Mouse (Mus musculus) neural tube, embryonic 11.5 days (tissue): ENCODE results near the gene Prkcb. TPM values are rescaled to one million over a fixed set of nuclear protein-coding genes. Genes with fewer than 3 reads are reported as not detected.
"Not testable (repeated sequence)": the region's sequence is repeated elsewhere in the genome, so short reads cannot be mapped to it uniquely, and the experiment has no call there.

Source experiments
- ATAC-seq: fragments of 200-750 bp; cut with Nextera tagmentation; 2 replicates; pipeline ENCODE4 v1.8.0; 2017; ENCODE audit warnings: moderate number of reproducible peaks, mild to moderate bottlenecking, moderate TSS enrichment, moderate library complexity; ENCODE audit not compliant: insufficient read depth, low FRiP score, low TSS enrichment
- DNase-seq: peaks from one replicate; pipeline ENCODE4 v3.0.0-alpha.2; 2015; ENCODE audit warnings: low spot score
- H3K27ac ChIP-seq: fragments of 300-500 bp; sonication (generic); 2 replicates; pipeline ENCODE4 v1.5.1; 2014; ENCODE audit warnings: low read depth, mild to moderate bottlenecking, low read length
- H3K27me3 ChIP-seq: fragments of 300-500 bp; sonication (generic); 2 replicates; pipeline ENCODE4 v1.6.1; 2014; ENCODE audit warnings: mild to moderate bottlenecking, low read length, mixed read lengths; ENCODE audit not compliant: control insufficient read depth, insufficient read depth
- H3K36me3 ChIP-seq: fragments of 300-500 bp; sonication (generic); 2 replicates; pipeline ENCODE4 v1.6.1; 2014; ENCODE audit warnings: mild to moderate bottlenecking, low read length, moderate library complexity, mixed read lengths; ENCODE audit not compliant: control insufficient read depth, insufficient read depth
- H3K4me1 ChIP-seq: fragments of 300-500 bp; sonication (generic); 2 replicates; pipeline ENCODE4 v1.6.1; 2014; ENCODE audit warnings: low read length, mixed read lengths; ENCODE audit not compliant: control insufficient read depth, insufficient read depth
- H3K4me2 ChIP-seq: fragments of 300-500 bp; sonication (generic); 2 replicates; pipeline ENCODE4 v1.6.1; 2014; ENCODE audit warnings: low read depth, mild to moderate bottlenecking, moderate library complexity
- H3K4me3 ChIP-seq: fragments of 300-500 bp; sonication (generic); 2 replicates; pipeline ENCODE4 v1.5.1; 2014; ENCODE audit warnings: low read depth, low read length
- H3K9ac ChIP-seq: fragments of 300-500 bp; sonication (generic); 2 replicates; pipeline ENCODE4 v1.6.1; 2014; ENCODE audit warnings: mild to moderate bottlenecking, low read length
- H3K9me3 ChIP-seq: fragments of 300-500 bp; sonication (generic); 2 replicates; pipeline ENCODE4 v1.6.1; 2016; ENCODE audit warnings: low read length; ENCODE audit not compliant: control insufficient read depth
- WGBS: fragments of 180-500 bp; shearing (Covaris S2); extraction: QIAGEN DNeasy Blood & Tissue Kit; methylation state at CpG from one replicate; pipeline ENCODE4 v1.1.7; 2014; 5-methylcytosine and 5-hydroxymethylcytosine counted together
- polyA plus RNA-seq: library from polyadenylated mRNA; unstranded; fragments of >200 nt; fragmentation: Nextera tagmentation; extraction: Ambion mirVana; gene quantifications from 2 replicates; pipeline ENCODE4 v1.2.1, GENCODE M21; 2014

Prkcb gene
- polyA plus RNA-seq, result 13.4 and 14.2 TPM in 2 replicates

GRCm38 (mm10) chr7:122288605-122289242 is at the start of gene Prkcb:
Gene Prkcb (plus strand): TSS chr7:122288751.
- peak; percentile 88 for ATAC-seq
- Histone ChIP-seq H3K4me3 (peak within 1 kb of the TSS; percentile 56), H3K9me3 (no peaks in the 10 kb centered on the region), H3K27me3 (peaks cover 25% of the 10 kb centered on the region), H3K36me3 (no peaks in the 10 kb centered on the region), H3K27ac (no peak within 1 kb of the TSS), H3K4me2 (peak within 1 kb of the TSS; percentile 86), H3K9ac (peak within 1 kb of the TSS; percentile 35), H3K4me1 (peaks cover 7% of the 10 kb centered on the region; the same call in 1 of the 2 replicates)
- peak; percentile 83 for DNase-seq
- WGBS, result 6% methylated on average over 24 of the region's 42 CpGs

GRCm38 (mm10) chr7:122238939-122239338 is 49.6 kb upstream of the Prkcb start:
- ATAC-seq, result no peak
- Histone ChIP-seq H3K4me3 (no peak overlapping the region), H3K4me2 (no peak overlapping the region), H3K27me3 (no peaks in the 10 kb centered on the region), H3K36me3 (no peaks in the 10 kb centered on the region), H3K9ac (no peak overlapping the region), H3K4me1 (no peaks in the 10 kb centered on the region), H3K9me3 (no peaks in the 10 kb centered on the region), H3K27ac (no peak overlapping the region)
- 94% methylated on average over 2 of the region's 2 CpGs for WGBS
- DNase-seq, result no peak

GRCm38 (mm10) chr7:122240413-122241119 is 48.0 kb upstream of the Prkcb start:
- H3K4me3 ChIP-seq, result no peak overlapping the region
- H3K4me2 ChIP-seq, result no peak overlapping the region
- no peaks in the 10 kb centered on the region for H3K4me1 ChIP-seq
- H3K9ac ChIP-seq, result no peak overlapping the region
- no peaks in the 10 kb centered on the region for H3K9me3 ChIP-seq
- no peak overlapping the region for H3K27ac ChIP-seq
- no peaks in the 10 kb centered on the region for H3K36me3 ChIP-seq
- no peak for ATAC-seq
- WGBS, result 79% methylated on average over 6 of the region's 6 CpGs
- no peak for DNase-seq
- H3K27me3 ChIP-seq, result no peaks in the 10 kb centered on the region

- WGBS, result 58% methylated on average over 1 of the region's 1 CpGs
- no peaks in the 10 kb centered on the region for H3K4me1 ChIP-seq
- DNase-seq (peak; percentile 22), ATAC-seq (no peak)
- H3K9me3 ChIP-seq, result no peaks in the 10 kb centered on the region
- H3K4me3 ChIP-seq, result no peak overlapping the region
- no peaks in the 10 kb centered on the region for H3K27me3 ChIP-seq
- H3K36me3 ChIP-seq, result no peaks in the 10 kb centered on the region
- H3K27ac ChIP-seq, result no peak overlapping the region
- no peak overlapping the region for H3K9ac ChIP-seq
- no peak overlapping the region for H3K4me2 ChIP-seq
Observed at GRCm38 (mm10) chr7:122242260-122242659, 46.3 kb upstream of the Prkcb start.

GRCm38 (mm10) chr7:122242744-122243143 is 45.8 kb upstream of the Prkcb start:
- not testable (repeated sequence) for H3K27me3 ChIP-seq, ATAC-seq, H3K27ac ChIP-seq, DNase-seq, H3K4me1 ChIP-seq, H3K4me2 ChIP-seq, H3K9me3 ChIP-seq, H3K9ac ChIP-seq, H3K4me3 ChIP-seq, H3K36me3 ChIP-seq

GRCm38 (mm10) chr7:122244166-122244565 is 44.4 kb upstream of the Prkcb start:
- no peak overlapping the region for H3K4me2 ChIP-seq
- H3K4me3 ChIP-seq, result no peak overlapping the region
- no peak overlapping the region for H3K27ac ChIP-seq
- no peak for DNase-seq
- 56% methylated on average over 7 of the region's 7 CpGs for WGBS
- no peaks in the 10 kb centered on the region for H3K4me1 ChIP-seq
- H3K27me3 ChIP-seq, result no peaks in the 10 kb centered on the region
- no peak overlapping the region for H3K9ac ChIP-seq
- no peak for ATAC-seq
- H3K9me3 ChIP-seq, result no peaks in the 10 kb centered on the region
- no peaks in the 10 kb centered on the region for H3K36me3 ChIP-seq

GRCm38 (mm10) chr7:122244584-122244983 is 44.0 kb upstream of the Prkcb start:
- Histone ChIP-seq H3K36me3 (no peaks in the 10 kb centered on the region), H3K4me1 (no peaks in the 10 kb centered on the region), H3K27me3 (no peaks in the 10 kb centered on the region), H3K9me3 (no peaks in the 10 kb centered on the region), H3K9ac (no peak overlapping the region), H3K4me2 (no peak overlapping the region), H3K27ac (no peak overlapping the region), H3K4me3 (no peak overlapping the region)
- DNase-seq (no peak), ATAC-seq (no peak)
- WGBS, result 76% methylated on average over 8 of the region's 8 CpGs

- Histone ChIP-seq H3K9me3 (no peaks in the 10 kb centered on the region), H3K36me3 (no peaks in the 10 kb centered on the region), H3K4me3 (no peak overlapping the region), H3K27ac (no peak overlapping the region), H3K27me3 (no peaks in the 10 kb centered on the region), H3K4me1 (no peaks in the 10 kb centered on the region), H3K4me2 (no peak overlapping the region), H3K9ac (no peak overlapping the region)
- ATAC-seq, result no peak
- DNase-seq, result no peak
- WGBS, result 100% methylated on average over 2 of the region's 5 CpGs
Observed at GRCm38 (mm10) chr7:122245976-122246375, 42.6 kb upstream of the Prkcb start.
